Mouse (Mus musculus) erythroblast, embryonic 14.5 days (primary cell): Measurements from ENCODE around the gene Nphp1.

Source experiments
- GATA1 ChIP-seq: IDR thresholded peaks from 2 replicates; pipeline ENCODE4 v1.6.1; 2012; ENCODE audit warnings: low read length, inconsistent platforms, mixed read lengths
- TAL1 ChIP-seq: IDR thresholded peaks from 3 replicates; pipeline ENCODE4 v1.6.1; 2012; ENCODE audit warnings: low read length, inconsistent platforms, mixed read lengths

DNA sequence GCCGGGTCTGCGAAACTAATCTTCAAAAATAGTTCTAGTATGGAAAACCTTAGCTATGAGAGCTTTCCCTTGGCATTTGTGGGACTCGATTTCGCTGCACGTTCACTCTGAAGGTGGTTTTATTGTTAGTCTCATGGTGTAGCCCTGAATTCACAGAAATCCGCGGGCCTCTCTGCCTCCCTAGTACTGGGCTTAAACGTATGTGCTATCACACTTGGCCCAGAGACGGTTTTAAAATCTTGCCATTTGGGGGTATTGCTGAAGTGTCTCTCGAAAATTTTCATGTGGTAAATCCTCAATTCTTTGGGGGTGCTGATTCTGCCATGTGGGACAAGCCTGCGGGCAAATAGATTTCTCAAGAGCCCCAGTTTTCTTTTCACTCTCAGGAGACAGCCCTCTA lies 441 bp upstream of the Nphp1 start:
- no peak for TF ChIP-seq GATA1
- TF ChIP-seq TAL1 = no peak
